Mouse (Mus musculus) thymus, adult 2 months (tissue): ENCODE results near the gene Gm45213. TPM values are rescaled to one million over a fixed set of nuclear protein-coding genes. Genes with fewer than 3 reads are reported as not detected.

ENCODE experiments used
- DNase-seq: peaks from one replicate; pipeline ENCODE4 v3.0.0; 2021
- H3K27ac ChIP-seq: fragments of 200-500 bp; 2 replicates; pipeline ENCODE4 v1.5.1; 2012; ENCODE audit warnings: low read length, control low read depth; ENCODE audit not compliant: control insufficient read depth, insufficient read depth
- H3K27me3 ChIP-seq: fragments of 200-500 bp; 2 replicates; pipeline ENCODE4 v1.6.1; 2012; ENCODE audit warnings: mild to moderate bottlenecking, low read length, moderate library complexity, mixed read lengths; ENCODE audit not compliant: control insufficient read depth, insufficient read depth
- H3K36me3 ChIP-seq: fragments of 200-500 bp; 2 replicates; pipeline ENCODE4 v1.6.1; 2012; ENCODE audit warnings: mild to moderate bottlenecking, low read length, moderate library complexity; ENCODE audit not compliant: control insufficient read depth, insufficient read depth
- H3K4me1 ChIP-seq: fragments of 200-500 bp; replicated peaks from 2 replicates; pipeline ENCODE4 v1.6.1; 2012; ENCODE audit warnings: low read length; ENCODE audit not compliant: control insufficient read depth, insufficient read depth
- H3K4me3 ChIP-seq: fragments of 200-500 bp; 2 replicates; pipeline ENCODE4 v1.5.1; 2012; ENCODE audit warnings: mild to moderate bottlenecking, low read length, control low read depth, moderate library complexity; ENCODE audit not compliant: control insufficient read depth, insufficient read depth
- CTCF ChIP-seq: fragments of 200-500 bp; IDR thresholded peaks from 2 replicates; pipeline ENCODE4 v1.5.1; 2012; ENCODE audit warnings: mild to moderate bottlenecking, control low read depth, low read length, moderate library complexity, borderline replicate concordance; ENCODE audit not compliant: control insufficient read depth, poor library complexity, insufficient read depth; ENCODE audit errors: extremely low read depth
- POLR2A ChIP-seq: fragments of 200-500 bp; IDR thresholded peaks from 2 replicates; pipeline ENCODE4 v1.6.1; 2012; ENCODE audit warnings: mild to moderate bottlenecking, low read length, control low read depth, moderate library complexity; ENCODE audit not compliant: control insufficient read depth, poor library complexity, insufficient read depth; ENCODE audit errors: extremely low read depth
- WGBS: fragments of 180-500 bp; shearing (Covaris S2); methylation state at CpG from one replicate; pipeline ENCODE4 v1.1.7; 2018; 5-methylcytosine and 5-hydroxymethylcytosine counted together
- polyA plus RNA-seq: library from polyadenylated mRNA; depleted of rRNA; stranded (reverse); fragments of >200 nt; gene quantifications from 2 replicates; pipeline ENCODE4 v1.2.3, GENCODE M21; 2012

The Gm45213 gene
- polyA plus RNA-seq, 1 experiment = not detected

- Histone ChIP-seq H3K36me3 (peaks cover 29% of the 10 kb centered on the region), H3K4me3 (no peak overlapping the region), H3K27ac (no peak overlapping the region), H3K27me3 (no peaks in the 10 kb centered on the region), H3K4me1 (0 out of 2 replicates have a peak, but pooled peaks cover 6% of the 10 kb centered on the region)
- 95% methylated on average over 2 of the region's 2 CpGs for WGBS
- DNase-seq = no peak
- no peak for TF ChIP-seq POLR2A
- no peak for TF ChIP-seq CTCF
These were observed 33.0 kb downstream of the Gm45213 start for GRCm38 (mm10) chr7:66076411-66076810.

- H3K4me1 ChIP-seq = 0 out of 2 replicates have a peak, but pooled peaks cover 6% of the 10 kb centered on the region
- H3K36me3 ChIP-seq = peaks cover 21% of the 10 kb centered on the region
- H3K4me3 ChIP-seq = peak within 1 kb of the TSS; percentile 63
- peak; percentile 60; the same call in 1 of the 2 replicates for TF ChIP-seq CTCF
- TF ChIP-seq POLR2A = peak; percentile 70
- no peaks in the 10 kb centered on the region for H3K27me3 ChIP-seq
- DNase-seq = peak; percentile 96
- H3K27ac ChIP-seq = no peak within 1 kb of the TSS
- WGBS = under 1% methylated on average over 65 of the region's 65 CpGs
These were observed 36.2 kb downstream of the Gm45213 start, which contains the start of gene Selenos for GRCm38 (mm10) chr7:66079364-66080230. Gene Selenos, plus strand, starts transcription at chr7:66079649.

- Histone ChIP-seq H3K27ac (no peak overlapping the region), H3K36me3 (peaks cover 19% of the 10 kb centered on the region), H3K27me3 (no peaks in the 10 kb centered on the region), H3K4me1 (0 out of 2 replicates have a peak, but pooled peaks cover 6% of the 10 kb centered on the region), H3K4me3 (peak overlapping the region; percentile 63)
- DNase-seq = no peak
- 43% methylated on average over 5 of the region's 5 CpGs for WGBS
- TF ChIP-seq POLR2A = no peak
- TF ChIP-seq CTCF = no peak
These were observed 36.8 kb downstream of the Gm45213 start for GRCm38 (mm10) chr7:66080231-66080613.

- Histone ChIP-seq H3K4me3 (no peak overlapping the region), H3K4me1 (0 out of 2 replicates have a peak, but pooled peaks cover 6% of the 10 kb centered on the region), H3K27me3 (no peaks in the 10 kb centered on the region), H3K27ac (no peak overlapping the region), H3K36me3 (peaks cover 44% of the 10 kb centered on the region)
- WGBS = 96% methylated on average over 6 of the region's 6 CpGs
- TF ChIP-seq CTCF (no peak), POLR2A (no peak)
- no peak for DNase-seq
These were observed 40.4 kb downstream of the Gm45213 start for GRCm38 (mm10) chr7:66083757-66084156.

GRCm38 (mm10) chr7:66084546-66084945 is 41.1 kb downstream of the Gm45213 start:
- WGBS = 92% methylated on average over 7 of the region's 7 CpGs
- H3K27ac ChIP-seq = no peak overlapping the region
- TF ChIP-seq POLR2A (no peak), CTCF (no peak)
- no peaks in the 10 kb centered on the region for H3K27me3 ChIP-seq
- DNase-seq = no peak
- H3K4me1 ChIP-seq = 0 out of 2 replicates have a peak, but pooled peaks cover 6% of the 10 kb centered on the region
- peaks cover 52% of the 10 kb centered on the region for H3K36me3 ChIP-seq
- H3K4me3 ChIP-seq = no peak overlapping the region

GRCm38 (mm10) chr7:66087652-66088051 is 44.2 kb downstream of the Gm45213 start:
- H3K4me3 ChIP-seq = no peak overlapping the region
- 93% methylated on average over 4 of the region's 4 CpGs for WGBS
- no peak for DNase-seq
- TF ChIP-seq CTCF = no peak
- no peak for TF ChIP-seq POLR2A
- peaks cover 60% of the 10 kb centered on the region for H3K36me3 ChIP-seq
- H3K27ac ChIP-seq = no peak overlapping the region
- no peaks in the 10 kb centered on the region for H3K4me1 ChIP-seq
- H3K27me3 ChIP-seq = no peaks in the 10 kb centered on the region
